In genomic region chr2:18049279-18049821, GRCm38 (mm10) we compare ENCODE assay signal across 7 mouse cellular contexts. TPM values are rescaled to one million over a fixed set of nuclear protein-coding genes. Genes with fewer than 3 reads are reported as not detected.
A peak's percentile ranks its signal among the peaks of the same experiment; 100 is the strongest.
DNase-seq lines count a peak whose midpoint lies in the region; ATAC-seq lines count a peak whose summit lies in the region.

No protein-coding gene starts in this region.

- no peaks in the 10 kb centered on the region for H3K27me3 ChIP-seq in hindbrain, embryonic 14.5 days (ENCODE audit: control insufficient read depth, insufficient read depth, low read length)
- peaks cover 80% of the 10 kb centered on the region for H3K27me3 ChIP-seq in liver, embryonic 12.5 days (replicated peaks)

- H3K27ac ChIP-seq in hindbrain, embryonic 14.5 days, result peak overlapping the region; percentile 100
- peak overlapping the region; percentile 60; the same call in 1 of the 2 replicates for H3K27ac ChIP-seq in liver, embryonic 12.5 days

- H3K9ac ChIP-seq in hindbrain, embryonic 14.5 days, result peak overlapping the region; percentile 100
- peak overlapping the region; percentile 46 for H3K9ac ChIP-seq in liver, embryonic 12.5 days

- 3% methylated on average over 11 of the region's 11 CpGs for WGBS in hindbrain, embryonic 14.5 days
- WGBS in liver, embryonic 12.5 days (ENCODE audit: insufficient replicate concordance), result 15% methylated on average over 11 of the region's 11 CpGs

- H3K4me3 ChIP-seq in hindbrain, embryonic 14.5 days (replicated peaks; ENCODE audit: low read length), result peak overlapping the region; percentile 89
- H3K4me3 ChIP-seq in liver, embryonic 12.5 days, result peak overlapping the region; percentile 79

- DNase-seq in R1 (ENCODE audit: low read depth, low spot score) (peak; percentile 57), adipocyte (ENCODE audit: low spot score) (no peak)
- peak; percentile 77 for DNase-seq in embryo, embryonic 11 days
- no peak for DNase-seq in hindbrain, embryonic 14.5 days (ENCODE audit: low spot score)
- DNase-seq in right cerebral cortex, postnatal 36 days (ENCODE audit: low spot score in 2 of 2), result no peak

- H3K9me3 ChIP-seq in hindbrain, embryonic 14.5 days (ENCODE audit: control insufficient read depth, low read length), result no peaks in the 10 kb centered on the region
- H3K9me3 ChIP-seq in liver, embryonic 12.5 days (replicated peaks), result no peaks in the 10 kb centered on the region

- no peak for ATAC-seq in hindbrain, embryonic 14.5 days (ENCODE audit: low FRiP score)
- ATAC-seq in liver, embryonic 12.5 days, result no peak
- no peak for ATAC-seq in activated CD4-positive, CD25-positive, alpha-beta regulatory T cell, adult 4 months

- no peaks in the 10 kb centered on the region for H3K36me3 ChIP-seq in hindbrain, embryonic 14.5 days (replicated peaks; ENCODE audit: control insufficient read depth, insufficient read depth)
- no peaks in the 10 kb centered on the region for H3K36me3 ChIP-seq in liver, embryonic 12.5 days

- peak overlapping the region; percentile 95 for H3K4me2 ChIP-seq in hindbrain, embryonic 14.5 days (replicated peaks)
- H3K4me2 ChIP-seq in liver, embryonic 12.5 days, result peak overlapping the region; percentile 99

- H3K4me1 ChIP-seq in hindbrain, embryonic 14.5 days (replicated peaks; ENCODE audit: control insufficient read depth, insufficient read depth, low read length), result peaks cover 33% of the 10 kb centered on the region
- H3K4me1 ChIP-seq in liver, embryonic 12.5 days, result peaks cover 46% of the 10 kb centered on the region

RNA-seq across cellular contexts. Expression of gene Skida1, which starts 0.5 kb away (rescaled TPM):
- polyA plus RNA-seq in hindbrain, embryonic 14.5 days (2014; fragmentation: Nextera tagmentation; extraction: Ambion mirVana), result 4.9 and 5.4 TPM in 2 replicates
- polyA plus RNA-seq in liver, embryonic 12.5 days (2016; fragmentation: Nextera tagmentation; extraction: Ambion mirVana), result 1.0 and 1.2 TPM in 2 replicates
- under 1 TPM; 0.25 to 0.48 TPM for polyA plus RNA-seq in activated CD4-positive, CD25-positive, alpha-beta regulatory T cell, adult 4 months (2017; shearing (Covaris generic))

RNA-seq across cellular contexts. Expression of gene Mllt10, which starts 5.7 kb away (rescaled TPM):
- 26.8 and 33.1 TPM in 2 replicates for polyA plus RNA-seq in hindbrain, embryonic 14.5 days (2014; fragmentation: Nextera tagmentation; extraction: Ambion mirVana)
- polyA plus RNA-seq in liver, embryonic 12.5 days (2016; fragmentation: Nextera tagmentation; extraction: Ambion mirVana), result 39.2 and 40.1 TPM in 2 replicates
- polyA plus RNA-seq in activated CD4-positive, CD25-positive, alpha-beta regulatory T cell, adult 4 months (2017; shearing (Covaris generic)), result 10 to 100 TPM; 34.0 to 36.9 TPM

RNA-seq across cellular contexts. Expression of gene A930004D18Rik, which starts 11.8 kb away (rescaled TPM):
- polyA plus RNA-seq in hindbrain, embryonic 14.5 days (2014; fragmentation: Nextera tagmentation; extraction: Ambion mirVana), result 5.7 and 6.3 TPM in 2 replicates
- 2.7 and 2.8 TPM in 2 replicates for polyA plus RNA-seq in liver, embryonic 12.5 days (2016; fragmentation: Nextera tagmentation; extraction: Ambion mirVana)
- polyA plus RNA-seq in activated CD4-positive, CD25-positive, alpha-beta regulatory T cell, adult 4 months (2017; shearing (Covaris generic)), result 1 to 10 TPM; 2.3 to 2.9 TPM

RNA-seq across cellular contexts. Expression of gene H2al2a, which starts 52.6 kb away (rescaled TPM):
- not detected in 2 replicates for polyA plus RNA-seq in hindbrain, embryonic 14.5 days (2014; fragmentation: Nextera tagmentation; extraction: Ambion mirVana)
- polyA plus RNA-seq in liver, embryonic 12.5 days (2016; fragmentation: Nextera tagmentation; extraction: Ambion mirVana), result not detected in 2 replicates
- not detected for polyA plus RNA-seq in activated CD4-positive, CD25-positive, alpha-beta regulatory T cell, adult 4 months (2017; shearing (Covaris generic))

Comparison
In these comparisons a context has a peak if more than half of its experiments do, and no peak if none do; other contexts are left out.
1. DNase-seq: peak in R1 (single experiment) and embryo, embryonic 11 days (single experiment); none in hindbrain, embryonic 14.5 days (single experiment), adipocyte (single experiment) and right cerebral cortex, postnatal 36 days (0 of 2).